Mouse (Mus musculus) spleen, postnatal 14 days (tissue): ENCODE data around the gene Slc16a4.
A peak's percentile ranks its signal among the peaks of the same experiment; 100 is the strongest.

ENCODE experiments used
- DNase-seq, 2 experiments: peaks; one replicate each; pipeline ENCODE4 v3.0.0; 2021 to 2022; ENCODE audit warnings: low spot score in 2 of 2

Gene Slc16a4

DNA sequence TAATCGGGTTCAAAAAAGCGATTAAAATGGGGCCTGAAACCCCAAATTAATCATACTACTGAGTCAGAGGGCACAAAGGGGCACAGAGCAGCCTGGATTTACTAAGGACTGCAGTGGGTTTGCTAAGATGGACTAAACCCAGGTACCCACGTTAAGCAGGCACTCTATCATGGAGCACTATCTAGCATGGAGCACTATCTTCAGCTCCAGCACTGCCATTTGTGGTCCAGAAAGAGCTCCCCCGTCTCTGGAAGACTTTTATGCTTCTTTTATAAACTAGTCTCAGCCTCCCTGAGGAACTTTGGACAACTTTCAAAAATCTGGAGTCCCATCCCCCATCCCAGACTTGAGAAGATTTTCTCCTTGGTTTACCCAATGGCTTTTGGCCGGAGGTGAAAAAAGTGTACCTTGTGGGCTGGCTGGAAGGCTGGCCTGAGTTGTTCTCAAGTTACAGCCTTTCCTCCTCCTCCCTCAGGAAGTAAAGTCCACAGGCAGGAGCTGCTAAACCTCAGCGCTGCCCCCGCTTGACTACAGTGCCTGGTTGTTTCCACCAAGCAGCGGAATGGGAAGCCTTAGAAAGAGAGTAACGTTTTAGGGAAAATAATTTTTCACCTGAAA, at the start of gene Slc16a4:
TSS of gene Slc16a4 (plus strand) at position 467 of the 618 bp plus-strand sequence.
- DNase-seq: no peak

DNA sequence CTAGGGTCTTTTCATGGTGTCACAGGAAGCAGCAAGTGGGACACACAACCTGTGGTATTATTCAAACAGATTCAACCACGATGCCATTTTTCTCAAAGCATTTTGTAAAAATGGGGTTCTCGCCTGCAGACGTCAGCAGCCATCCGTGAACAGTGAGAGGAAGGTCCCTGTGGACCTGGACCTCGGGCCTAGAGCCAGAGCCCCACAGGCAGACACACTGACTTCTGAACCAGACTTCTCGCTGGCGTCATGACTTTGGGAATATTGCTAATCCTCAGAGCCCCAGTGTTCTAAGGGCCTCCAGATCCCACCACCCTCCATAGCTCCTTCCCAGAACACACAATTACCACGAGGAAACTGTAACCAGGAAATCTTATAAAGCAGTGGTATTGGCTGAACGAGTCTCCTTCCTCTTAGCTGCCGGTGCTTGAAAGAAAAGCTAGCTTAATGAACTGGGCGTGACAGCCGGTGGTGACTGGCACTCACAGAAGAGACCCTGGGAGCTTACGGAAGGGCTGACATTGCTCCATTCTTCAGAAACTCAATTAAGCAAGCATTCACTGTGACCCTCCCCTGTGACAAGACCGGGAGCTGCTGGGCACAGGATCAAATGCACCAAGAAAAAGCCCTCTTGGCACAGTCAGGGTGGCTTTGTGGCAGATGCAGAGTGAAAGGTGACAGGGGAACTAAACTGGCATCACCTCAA, 49.5 kb upstream of the Slc16a4 start:
- no peak for DNase-seq

DNA sequence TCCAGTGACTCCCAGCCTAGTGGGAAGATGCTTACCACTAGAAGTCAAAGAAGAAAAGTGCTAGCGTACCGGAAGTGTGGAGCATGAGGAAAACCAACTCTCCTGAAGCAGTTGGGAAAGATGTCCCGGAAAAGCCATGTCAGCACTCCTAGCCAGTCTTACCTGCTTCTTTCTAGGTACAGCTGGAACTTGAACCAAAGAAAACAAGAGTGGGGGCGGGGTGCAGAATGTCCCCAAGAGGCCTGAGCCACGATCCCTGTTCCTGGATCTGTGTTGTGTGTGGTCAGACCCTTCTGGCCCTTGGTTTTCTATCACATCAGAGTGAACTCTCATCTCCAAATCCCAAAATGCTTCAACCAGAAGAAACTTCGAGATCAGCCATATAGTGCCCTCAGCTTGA, 44.2 kb upstream of the Slc16a4 start:
- no peak for DNase-seq

DNA sequence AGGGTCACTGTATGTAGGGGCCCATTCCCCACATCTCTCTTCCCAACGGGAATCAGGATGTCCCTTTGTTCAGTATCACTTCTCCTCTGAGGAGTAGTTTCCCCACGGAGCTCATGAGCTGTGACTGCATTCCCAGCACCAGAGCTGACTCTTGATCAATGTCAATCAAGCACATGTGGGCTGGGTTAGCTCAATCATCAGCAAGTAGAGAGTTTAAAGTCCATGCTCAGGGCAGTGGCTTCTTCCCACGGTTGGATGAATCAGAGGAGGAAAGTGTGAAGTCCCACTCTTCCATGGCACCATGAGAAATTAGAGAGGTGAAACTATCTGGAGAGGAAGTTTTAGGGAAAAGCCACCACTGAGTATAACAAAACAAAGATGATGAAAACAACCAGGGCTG, 42.0 kb upstream of the Slc16a4 start:
- DNase-seq: no peak

DNA sequence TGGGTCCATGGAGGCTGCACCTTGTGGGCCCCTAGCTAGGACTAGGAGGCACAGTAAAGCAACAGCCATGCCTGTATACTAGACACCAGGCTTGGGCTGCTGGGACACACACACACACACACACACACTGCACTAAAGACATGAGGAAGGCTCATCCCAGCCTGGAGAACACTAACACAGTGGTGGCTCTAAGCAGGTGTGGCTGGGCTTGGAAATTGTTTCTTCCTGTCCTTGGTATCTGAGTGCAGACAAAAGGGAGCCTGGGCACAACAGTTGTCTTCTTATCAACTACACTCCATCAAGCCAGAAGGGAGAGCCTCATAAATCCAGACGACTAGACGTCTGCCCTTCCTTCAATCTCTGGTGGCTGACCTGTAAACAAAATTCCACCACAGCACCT, 40.7 kb upstream of the Slc16a4 start:
- no peak for DNase-seq

DNA sequence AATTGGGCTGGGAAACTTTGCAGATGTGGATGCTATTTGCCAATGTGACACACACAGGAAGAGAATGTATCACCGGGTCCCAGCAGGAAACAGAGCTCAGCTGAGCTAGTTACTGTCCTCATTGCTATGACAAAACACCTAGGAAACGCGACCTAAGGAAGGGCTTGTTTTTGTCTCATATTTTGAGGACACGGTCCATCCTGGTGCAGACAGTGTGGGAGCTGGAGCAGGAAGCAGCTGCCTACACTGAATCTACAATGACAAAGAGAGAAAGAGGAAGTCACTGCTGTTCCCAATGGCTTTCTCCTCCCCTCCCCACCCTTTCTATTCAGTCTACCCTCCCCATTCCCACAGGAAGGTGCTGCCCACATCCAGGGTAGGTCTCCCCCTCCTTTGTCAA, 39.0 kb upstream of the Slc16a4 start:
- DNase-seq: no peak

DNA sequence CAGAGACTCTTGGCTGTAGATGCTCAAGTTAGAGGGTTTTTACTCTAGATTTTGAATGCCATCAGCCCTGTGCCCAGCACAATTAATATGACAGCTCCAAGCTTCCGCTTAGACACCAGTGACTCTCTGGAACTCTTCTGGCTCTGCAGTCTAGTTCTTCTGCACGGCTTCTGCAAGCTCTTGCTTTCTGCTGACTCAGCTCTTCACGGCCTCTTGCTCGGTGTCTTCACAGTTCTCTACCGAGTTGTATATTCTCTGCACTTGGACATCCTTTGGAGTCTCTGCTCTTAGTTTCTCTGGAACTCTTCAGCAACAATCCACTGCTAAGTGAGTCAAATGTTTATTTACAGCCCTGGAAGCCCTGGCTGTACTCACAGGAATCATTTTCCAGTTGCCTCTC, 37.1 kb upstream of the Slc16a4 start:
- no peak for DNase-seq

DNA sequence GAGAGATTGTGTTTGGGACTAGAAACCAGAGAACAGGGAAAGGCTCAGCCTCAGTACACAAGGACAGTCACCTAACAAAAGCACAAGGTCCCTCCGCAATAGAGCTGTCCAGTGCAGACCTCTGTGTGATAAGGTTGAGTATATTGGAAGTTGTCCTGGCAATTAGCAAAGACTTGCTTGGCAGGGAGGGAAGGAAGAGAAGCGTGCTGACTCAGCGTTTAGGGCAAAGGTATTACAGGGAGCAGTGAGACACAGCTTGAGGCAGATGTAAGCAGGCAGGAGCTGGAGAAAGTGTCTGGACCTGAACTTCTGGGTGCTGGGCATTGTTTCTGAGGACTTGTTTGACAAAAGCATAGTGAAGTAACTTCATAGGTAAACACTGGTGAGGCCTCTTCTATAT, 35.0 kb upstream of the Slc16a4 start:
- DNase-seq: no peak

DNA sequence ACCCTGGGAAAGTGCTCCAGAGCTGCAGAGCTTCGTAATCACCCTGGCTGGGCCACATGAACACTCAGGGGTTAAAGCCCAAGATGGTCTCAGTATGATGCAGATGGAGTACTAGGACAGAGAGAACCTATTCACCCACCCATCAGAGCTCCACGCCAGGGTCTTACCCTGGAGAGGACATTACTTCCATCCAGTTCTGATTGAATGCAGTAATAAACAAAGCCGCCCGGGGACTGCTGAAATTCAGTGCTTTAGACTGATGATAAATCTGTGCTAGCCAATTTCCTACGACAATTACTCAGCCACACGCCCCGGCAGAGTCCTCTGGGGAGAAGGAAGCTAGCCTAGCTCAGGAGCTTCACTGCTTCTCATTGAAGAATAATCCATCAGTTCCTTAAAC, 34.3 kb upstream of the Slc16a4 start:
- no peak for DNase-seq

DNA sequence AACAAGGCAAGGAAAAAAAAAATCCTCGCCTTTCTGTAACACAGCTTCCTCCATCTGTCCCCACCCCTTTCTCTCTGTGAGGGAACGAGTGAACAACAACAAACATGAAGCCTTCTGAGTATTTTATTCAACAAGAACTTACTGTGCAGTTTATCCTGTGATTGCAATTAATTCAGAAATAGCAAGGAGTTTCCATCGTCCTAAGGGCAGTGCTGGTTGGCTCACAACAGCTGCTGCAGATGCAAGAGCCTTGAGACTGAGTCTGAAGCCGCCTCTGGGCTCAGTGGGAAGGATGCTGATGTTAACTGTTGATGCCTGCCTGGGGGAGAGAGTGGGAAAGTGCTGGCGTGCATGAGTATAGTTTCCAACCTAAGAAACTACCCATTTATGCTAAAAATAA, 33.1 kb upstream of the Slc16a4 start:
- DNase-seq: no peak

DNA sequence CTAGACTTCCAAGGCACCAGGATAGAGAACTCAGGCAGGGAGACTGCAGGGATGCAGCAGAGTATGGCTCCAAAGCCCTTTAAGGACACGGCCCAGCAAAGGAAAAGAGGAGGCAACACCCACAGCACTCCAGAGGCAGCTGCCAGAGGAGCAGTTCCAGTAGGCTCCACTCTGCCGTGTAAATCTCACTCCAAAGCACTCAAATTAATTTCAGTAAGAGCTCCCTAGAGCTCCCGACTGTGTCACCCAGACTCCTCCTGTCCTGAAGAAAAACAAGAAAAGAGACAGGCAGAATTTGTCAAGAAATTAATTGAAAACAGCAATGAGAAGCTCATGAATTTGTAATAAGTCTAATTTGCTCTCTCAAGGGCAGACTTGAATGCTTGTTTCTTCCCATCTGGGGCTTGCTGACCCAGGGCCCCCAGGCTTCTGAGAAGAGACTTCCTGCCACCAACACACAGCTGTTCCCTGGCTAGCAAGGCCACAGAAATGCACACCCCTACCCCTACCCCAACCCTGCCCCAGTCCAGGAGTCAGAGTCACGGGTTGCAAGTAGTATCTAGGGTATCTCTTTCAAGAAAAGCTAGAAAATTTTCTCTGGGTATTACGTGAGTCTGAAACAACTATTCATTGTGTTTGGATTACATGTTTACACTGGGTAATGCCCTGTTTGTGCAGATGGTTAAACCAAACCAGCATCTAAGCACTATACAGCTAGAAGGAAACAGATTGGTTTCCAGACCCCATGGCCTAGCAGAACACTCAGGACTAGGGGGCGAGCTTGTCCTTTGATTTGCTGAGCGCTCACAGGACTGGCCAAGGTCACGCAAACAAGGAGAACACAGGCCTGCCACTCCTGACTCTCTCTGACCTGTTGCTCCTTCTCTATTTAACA, 29.8 kb upstream of the Slc16a4 start:
- no peak for DNase-seq

DNA sequence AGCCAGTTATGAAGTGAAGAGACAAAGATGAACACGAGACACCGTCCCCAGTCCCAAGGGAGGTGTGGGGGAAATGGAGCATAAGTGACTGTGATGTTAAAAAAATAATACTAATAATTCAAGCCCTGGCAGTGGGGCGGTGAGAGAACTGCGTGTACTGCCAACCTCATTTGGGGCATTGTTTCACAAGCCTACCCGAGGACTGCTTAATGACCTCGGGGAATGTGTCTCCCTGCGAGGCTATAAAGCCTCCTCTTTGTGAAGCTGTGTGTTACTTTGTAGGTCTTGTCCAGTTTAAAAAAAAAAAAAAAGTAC, 29.2 kb upstream of the Slc16a4 start:
- DNase-seq: no peak

DNA sequence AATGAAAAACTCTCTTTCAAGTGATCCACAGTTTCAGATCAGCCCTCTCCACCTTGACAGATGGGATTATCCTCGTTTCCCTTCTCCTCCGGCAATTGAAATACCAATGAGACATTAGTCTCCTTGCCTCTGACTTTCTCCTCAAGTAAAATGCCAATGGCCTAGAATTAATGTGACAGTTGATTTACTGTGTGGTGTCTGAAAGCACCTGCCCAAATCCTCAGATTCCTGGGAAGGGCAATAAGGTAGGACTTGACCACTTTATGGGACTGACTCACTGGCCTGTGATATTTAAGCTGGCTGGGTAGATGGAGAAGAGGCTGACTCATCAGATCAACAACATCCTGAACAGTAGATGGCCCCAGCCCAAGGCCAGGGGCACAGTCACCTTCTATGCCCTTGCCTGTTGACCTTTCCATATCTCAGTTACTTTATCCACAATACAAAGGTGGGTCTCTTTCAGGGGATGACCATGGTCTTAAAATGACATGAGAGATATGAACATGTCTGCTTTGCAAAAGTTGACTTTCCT, 24.1 kb upstream of the Slc16a4 start:
- no peak for DNase-seq

DNA sequence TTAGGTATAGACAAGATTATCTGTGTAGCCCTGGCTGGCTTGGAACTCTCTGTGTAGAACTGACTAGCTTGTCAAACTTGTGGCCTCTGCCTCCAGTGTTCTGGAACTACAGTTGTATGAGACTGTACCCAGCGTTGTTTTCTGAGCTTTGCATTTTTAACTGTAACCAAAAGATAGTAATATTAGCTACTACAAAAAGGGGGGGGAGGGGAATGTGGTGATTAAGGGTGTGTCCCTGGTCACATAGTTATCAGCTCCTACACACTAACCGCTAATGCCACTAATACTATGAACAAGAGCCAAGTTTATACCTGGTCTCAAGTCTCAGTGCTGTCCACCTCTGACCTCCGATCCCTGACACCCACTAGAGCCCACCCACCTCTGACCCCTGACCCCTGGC, 18.6 kb upstream of the Slc16a4 start:
- no peak for DNase-seq

DNA sequence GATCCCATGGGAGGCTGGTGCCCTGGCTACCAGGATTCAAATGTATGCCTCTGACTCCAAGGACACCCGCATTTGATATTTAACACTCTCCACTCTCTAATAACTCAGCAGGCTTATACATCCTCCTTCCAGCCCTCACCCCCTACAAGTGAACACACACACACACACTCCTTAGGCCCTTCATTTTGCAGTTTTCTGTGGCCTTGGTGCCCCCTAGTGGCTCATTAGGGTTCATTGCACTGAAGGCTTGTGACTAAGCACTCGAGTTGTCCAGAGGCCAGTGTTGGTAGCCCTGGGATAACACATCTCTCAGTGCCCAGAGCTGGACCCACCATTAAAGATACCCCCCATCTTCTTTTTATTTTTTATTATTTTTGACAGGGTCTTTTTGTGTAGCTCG, 17.2 kb upstream of the Slc16a4 start:
- DNase-seq: peak in 1 of 2 experiments; percentile 41

DNA sequence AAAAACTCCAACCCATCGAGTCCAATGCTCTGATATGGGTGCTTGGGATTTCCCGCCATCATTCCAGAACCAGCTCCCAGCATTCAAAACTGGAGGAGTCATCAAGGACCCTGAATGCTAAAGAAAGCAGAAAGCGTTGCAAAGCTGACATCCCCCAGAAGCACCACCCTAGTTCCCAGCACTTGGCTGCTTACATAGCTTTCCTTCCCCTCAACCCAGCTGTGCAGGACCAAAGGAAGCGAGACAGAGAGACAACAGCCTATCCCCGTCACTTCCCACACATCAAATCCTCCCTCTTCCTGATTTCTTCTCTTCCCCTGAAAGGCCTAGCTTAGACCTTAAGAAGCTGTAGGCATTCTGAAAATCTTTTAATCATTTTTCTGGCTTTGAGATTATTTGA, 15.7 kb upstream of the Slc16a4 start:
- no peak for DNase-seq

DNA sequence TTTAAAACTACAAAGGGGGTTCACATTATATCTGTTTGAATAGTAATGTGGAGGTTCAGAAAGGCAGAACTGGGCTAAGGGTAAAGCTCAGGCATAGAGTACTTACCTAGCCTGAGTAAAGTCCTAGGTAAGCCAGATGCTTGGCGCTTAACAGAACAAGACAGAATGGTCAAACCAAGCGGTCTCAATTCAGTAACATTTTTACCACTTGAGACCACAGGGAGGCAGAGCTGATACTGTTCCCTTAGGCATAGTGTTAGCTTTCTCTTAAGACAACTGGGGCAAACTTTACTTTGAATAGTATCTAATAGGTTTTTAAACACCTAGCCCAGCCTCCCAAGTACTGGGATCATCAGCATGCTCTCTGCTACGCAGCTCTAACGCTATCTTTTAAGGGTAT, 15.0 kb upstream of the Slc16a4 start:
- DNase-seq: no peak

DNA sequence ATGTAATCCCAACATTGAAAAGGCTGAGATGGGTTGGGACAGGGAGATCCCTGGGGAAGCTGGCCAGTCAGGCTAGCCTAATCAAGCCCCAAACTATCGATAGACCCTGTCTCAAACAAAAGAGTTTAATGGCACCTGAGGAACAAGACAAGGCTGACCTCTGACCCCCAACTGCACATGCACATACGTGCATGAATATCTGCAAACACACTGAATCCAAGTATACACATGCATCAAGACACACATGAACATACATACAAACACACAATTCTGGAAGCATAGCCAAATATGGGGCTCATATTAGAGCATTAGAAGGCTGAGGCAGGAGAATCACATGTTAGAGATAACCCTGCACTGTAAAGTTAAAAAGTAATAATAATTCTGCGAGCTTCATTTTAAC, 14.4 kb upstream of the Slc16a4 start:
- no peak for DNase-seq

DNA sequence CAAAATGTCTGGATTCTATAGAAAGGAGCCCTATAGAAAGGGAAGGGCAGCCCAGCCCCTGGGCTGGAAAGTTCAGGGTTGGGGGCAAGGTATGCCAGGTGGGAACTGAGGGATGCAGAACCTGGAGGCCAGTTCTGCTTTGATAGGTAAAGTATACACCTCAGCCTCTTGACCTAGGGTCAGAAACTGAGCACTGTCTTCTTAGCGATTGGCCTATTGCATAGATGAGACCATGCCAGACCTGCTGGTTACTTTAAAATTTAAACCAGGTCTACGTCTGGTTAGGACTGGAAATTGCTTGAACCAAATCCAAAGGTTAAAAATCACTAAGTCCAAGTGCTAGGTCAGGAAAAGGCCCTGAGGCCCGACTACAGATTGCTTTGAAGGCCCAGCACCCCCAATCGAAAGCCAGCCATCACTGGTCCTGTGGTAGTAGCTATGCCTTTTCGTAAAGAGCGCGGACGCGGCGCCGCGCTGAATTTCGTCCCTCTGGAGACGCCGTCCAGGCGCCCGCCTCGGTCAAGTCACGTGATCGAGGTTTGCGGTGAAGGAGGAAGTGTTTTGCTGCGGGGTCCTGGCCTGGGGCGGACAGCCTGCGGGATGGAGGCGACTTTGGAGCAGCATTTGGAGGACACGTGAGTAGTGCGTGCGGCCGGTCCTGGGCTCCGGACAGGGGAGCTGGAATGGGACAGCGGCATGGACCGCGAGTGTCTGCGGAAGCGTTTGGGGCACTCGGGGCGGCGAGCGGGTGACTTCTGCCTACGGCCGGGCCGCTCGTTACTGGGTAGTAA, 12.4 kb upstream of the Slc16a4 start, which contains the start of gene Lamtor5:
TSS of gene Lamtor5 (plus strand) at position 380 of the 791 bp plus-strand sequence.
- DNase-seq: peak; percentile 75 to 86

DNA sequence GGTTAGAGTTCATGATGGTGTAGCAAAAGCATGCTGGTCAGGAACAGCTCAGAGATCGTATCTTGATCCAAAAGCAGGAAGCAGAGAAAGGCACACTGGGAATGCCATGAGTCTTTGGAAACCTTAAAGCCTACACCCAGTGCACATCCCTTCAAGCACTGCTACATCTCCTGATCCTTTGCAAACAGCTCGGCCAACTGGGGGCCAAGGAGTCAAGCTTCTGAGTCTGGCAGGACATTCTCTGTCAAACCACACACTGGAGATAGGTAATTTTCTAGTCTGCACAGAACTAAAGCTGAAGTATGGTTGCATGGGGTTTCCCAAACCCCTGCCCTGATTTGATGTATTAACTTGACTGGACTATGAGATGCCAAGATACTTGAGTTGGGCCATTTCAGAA, 4.9 kb upstream of the Slc16a4 start:
- DNase-seq: no peak

DNA sequence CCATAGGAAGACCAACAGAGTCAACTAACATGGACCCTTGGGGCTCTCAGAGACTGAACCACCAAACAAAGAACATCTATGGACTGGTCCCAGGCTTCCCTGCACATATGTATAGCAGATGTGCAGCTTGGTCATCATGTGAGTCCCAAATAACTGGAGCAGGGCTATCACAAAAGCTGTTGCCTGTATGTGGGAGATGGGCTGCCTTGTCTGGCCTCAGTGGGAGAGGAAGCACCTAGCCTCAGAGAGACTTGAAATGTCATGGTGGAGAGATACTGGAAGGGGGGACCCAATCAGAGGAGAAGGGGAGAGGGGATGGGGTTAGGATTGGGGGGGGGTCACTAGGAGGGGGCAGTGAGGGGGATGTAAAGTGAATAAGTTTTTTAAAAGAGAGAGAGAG, 3.7 kb upstream of the Slc16a4 start:
- DNase-seq: no peak
